Mouse (Mus musculus) midbrain, embryonic 14.5 days (tissue): Measurements from ENCODE around the gene Eif3d. TPM values are rescaled to one million over a fixed set of nuclear protein-coding genes. Genes with fewer than 3 reads are reported as not detected.

Source experiments
- ATAC-seq: fragments of 200-750 bp; cut with Nextera tagmentation; 2 replicates; pipeline ENCODE4 v1.8.0; 2017; ENCODE audit warnings: moderate number of reproducible peaks, moderate library complexity; ENCODE audit not compliant: low FRiP score, low TSS enrichment
- DNase-seq: peaks from one replicate; pipeline ENCODE4 v3.0.0-alpha.2; 2015
- H3K27ac ChIP-seq: fragments of 300-500 bp; sonication (generic); replicated peaks from 2 replicates; pipeline ENCODE4 v1.5.1; 2014; ENCODE audit warnings: mild to moderate bottlenecking, low read depth, low read length, moderate library complexity
- H3K27me3 ChIP-seq: fragments of 300-500 bp; sonication (generic); 2 replicates; pipeline ENCODE4 v1.6.1; 2014; ENCODE audit warnings: low read length, control low read depth, mixed read lengths; ENCODE audit not compliant: control insufficient read depth, insufficient read depth
- H3K36me3 ChIP-seq: fragments of 300-500 bp; sonication (generic); 2 replicates; pipeline ENCODE4 v1.6.1; 2014; ENCODE audit warnings: low read length, control low read depth; ENCODE audit not compliant: control insufficient read depth, insufficient read depth
- H3K4me1 ChIP-seq: fragments of 300-500 bp; sonication (generic); 2 replicates; pipeline ENCODE4 v1.6.1; 2014; ENCODE audit warnings: mild to moderate bottlenecking, antibody characterized with exemption, low read length, control low read depth; ENCODE audit not compliant: control insufficient read depth, insufficient read depth
- H3K4me2 ChIP-seq: fragments of 300-500 bp; sonication (generic); 2 replicates; pipeline ENCODE4 v1.6.1; 2014; ENCODE audit warnings: mild to moderate bottlenecking, low read length, moderate library complexity
- H3K4me3 ChIP-seq: fragments of 300-500 bp; sonication (generic); replicated peaks from 2 replicates; pipeline ENCODE4 v1.5.1; 2014; ENCODE audit warnings: low read depth, low read length
- H3K9ac ChIP-seq: fragments of 300-500 bp; sonication (generic); replicated peaks from 2 replicates; pipeline ENCODE4 v1.6.1; 2014; ENCODE audit warnings: mild to moderate bottlenecking, low read length, moderate library complexity
- H3K9me3 ChIP-seq: fragments of 300-500 bp; sonication (generic); 2 replicates; pipeline ENCODE4 v1.6.1; 2016; ENCODE audit warnings: low read length, control low read depth, mixed read lengths; ENCODE audit not compliant: control insufficient read depth
- WGBS: fragments of 180-500 bp; shearing (Covaris S2); extraction: QIAGEN DNeasy Blood & Tissue Kit; methylation state at CpG from one replicate; pipeline ENCODE4 v1.1.7; 2014; 5-methylcytosine and 5-hydroxymethylcytosine counted together
- polyA plus RNA-seq: library from polyadenylated mRNA; unstranded; fragments of >200 nt; fragmentation: Nextera tagmentation; extraction: Ambion mirVana; gene quantifications from 2 replicates; pipeline ENCODE4 v1.2.1, GENCODE M21; 2014

Gene Eif3d
- polyA plus RNA-seq, 1 experiment from 2014 or later: 186 TPM

GRCm38 (mm10) chr15:77938516-77938915, 32.1 kb downstream of the Eif3d start:
- H3K9me3 ChIP-seq: no peaks in the 10 kb centered on the region
- H3K9ac ChIP-seq: no peak overlapping the region
- peaks cover 7% of the 10 kb centered on the region; the same call in 1 of the 2 replicates for H3K4me1 ChIP-seq
- H3K36me3 ChIP-seq: peaks cover 23% of the 10 kb centered on the region
- no peak overlapping the region for H3K4me2 ChIP-seq
- no peaks in the 10 kb centered on the region for H3K27me3 ChIP-seq
- no peak for ATAC-seq
- no peak overlapping the region for H3K4me3 ChIP-seq
- 59% methylated on average over 5 of the region's 5 CpGs for WGBS
- H3K27ac ChIP-seq: no peak overlapping the region
- no peak for DNase-seq

- H3K27me3 ChIP-seq: no peaks in the 10 kb centered on the region
- ATAC-seq: no peak
- no peak overlapping the region for H3K27ac ChIP-seq
- H3K9ac ChIP-seq: no peak overlapping the region
- DNase-seq: no peak
- WGBS: 79% methylated on average over 14 of the region's 14 CpGs
- H3K4me3 ChIP-seq: no peak overlapping the region
- H3K36me3 ChIP-seq: no peaks in the 10 kb centered on the region
- H3K9me3 ChIP-seq: no peaks in the 10 kb centered on the region
- H3K4me2 ChIP-seq: no peak overlapping the region
- peaks cover 7% of the 10 kb centered on the region; the same call in 1 of the 2 replicates for H3K4me1 ChIP-seq
Measured at GRCm38 (mm10) chr15:77935673-77936375, 34.8 kb downstream of the Eif3d start.

- Histone ChIP-seq H3K9ac (no peak overlapping the region), H3K36me3 (no peaks in the 10 kb centered on the region), H3K4me1 (peaks cover 8% of the 10 kb centered on the region), H3K4me3 (no peak overlapping the region), H3K27ac (no peak overlapping the region), H3K9me3 (no peaks in the 10 kb centered on the region), H3K4me2 (no peak overlapping the region), H3K27me3 (no peaks in the 10 kb centered on the region)
- DNase-seq (no peak), ATAC-seq (no peak)
- WGBS: 64% methylated on average over 5 of the region's 5 CpGs
Measured at GRCm38 (mm10) chr15:77934968-77935367, 35.6 kb downstream of the Eif3d start.

- peaks cover 15% of the 10 kb centered on the region for H3K4me1 ChIP-seq
- no peak overlapping the region for H3K27ac ChIP-seq
- no peaks in the 10 kb centered on the region for H3K9me3 ChIP-seq
- no peak overlapping the region for H3K4me2 ChIP-seq
- no peak overlapping the region for H3K9ac ChIP-seq
- DNase-seq: no peak
- no peak for ATAC-seq
- no peak overlapping the region for H3K4me3 ChIP-seq
- no peaks in the 10 kb centered on the region for H3K36me3 ChIP-seq
- WGBS: 81% methylated on average over 11 of the region's 11 CpGs
- H3K27me3 ChIP-seq: no peaks in the 10 kb centered on the region
Measured at GRCm38 (mm10) chr15:77934326-77934725, 36.3 kb downstream of the Eif3d start.

- ATAC-seq (no peak), DNase-seq (peak; percentile 97)
- 0% methylated on average over 14 of the region's 14 CpGs for WGBS
- H3K27me3 ChIP-seq: no peaks in the 10 kb centered on the region
- no peaks in the 10 kb centered on the region for H3K9me3 ChIP-seq
- H3K9ac ChIP-seq: no peak overlapping the region; the same call in 1 of the 2 replicates
- 0 out of 2 replicates have a peak overlapping the region, but pooled peaks have one; percentile 10 for H3K4me3 ChIP-seq
- H3K36me3 ChIP-seq: no peaks in the 10 kb centered on the region
- no peak overlapping the region for H3K27ac ChIP-seq
- peaks cover 15% of the 10 kb centered on the region for H3K4me1 ChIP-seq
- H3K4me2 ChIP-seq: peak overlapping the region; percentile 44
Measured at GRCm38 (mm10) chr15:77933770-77934169, 36.8 kb downstream of the Eif3d start.

GRCm38 (mm10) chr15:77933222-77933621, 37.4 kb downstream of the Eif3d start:
- no peak overlapping the region for H3K4me3 ChIP-seq
- H3K27me3 ChIP-seq: no peaks in the 10 kb centered on the region
- H3K9ac ChIP-seq: no peak overlapping the region
- no peak overlapping the region for H3K27ac ChIP-seq
- H3K4me2 ChIP-seq: no peak overlapping the region
- no peaks in the 10 kb centered on the region for H3K9me3 ChIP-seq
- H3K36me3 ChIP-seq: no peaks in the 10 kb centered on the region
- H3K4me1 ChIP-seq: peaks cover 15% of the 10 kb centered on the region
- WGBS: 65% methylated on average over 3 of the region's 3 CpGs
- ATAC-seq (no peak), DNase-seq (no peak)

- no peak overlapping the region for H3K9ac ChIP-seq
- no peaks in the 10 kb centered on the region for H3K9me3 ChIP-seq
- H3K27ac ChIP-seq: no peak overlapping the region
- peaks cover 7% of the 10 kb centered on the region for H3K36me3 ChIP-seq
- no peak overlapping the region for H3K4me2 ChIP-seq
- WGBS: 77% methylated on average over 6 of the region's 6 CpGs
- H3K4me1 ChIP-seq: peaks cover 24% of the 10 kb centered on the region
- no peak overlapping the region for H3K4me3 ChIP-seq
- DNase-seq (no peak), ATAC-seq (no peak)
- H3K27me3 ChIP-seq: no peaks in the 10 kb centered on the region
Measured at GRCm38 (mm10) chr15:77931689-77932016, 39.0 kb downstream of the Eif3d start.

- H3K9me3 ChIP-seq: no peaks in the 10 kb centered on the region
- H3K4me1 ChIP-seq: peaks cover 24% of the 10 kb centered on the region
- DNase-seq (no peak), ATAC-seq (no peak)
- H3K27ac ChIP-seq: no peak overlapping the region
- no peaks in the 10 kb centered on the region for H3K27me3 ChIP-seq
- no peak overlapping the region for H3K4me2 ChIP-seq
- 83% methylated on average over 6 of the region's 6 CpGs for WGBS
- H3K36me3 ChIP-seq: peaks cover 11% of the 10 kb centered on the region
- no peak overlapping the region for H3K9ac ChIP-seq
- H3K4me3 ChIP-seq: no peak overlapping the region
Measured at GRCm38 (mm10) chr15:77930986-77931688, 39.5 kb downstream of the Eif3d start.

GRCm38 (mm10) chr15:77929804-77930203, 40.8 kb downstream of the Eif3d start:
- no peaks in the 10 kb centered on the region for H3K27me3 ChIP-seq
- peaks cover 17% of the 10 kb centered on the region for H3K36me3 ChIP-seq
- peak overlapping the region; percentile 84 for H3K4me2 ChIP-seq
- H3K4me1 ChIP-seq: peaks cover 24% of the 10 kb centered on the region
- no peak for ATAC-seq
- no peak for DNase-seq
- H3K9ac ChIP-seq: no peak overlapping the region
- H3K9me3 ChIP-seq: no peaks in the 10 kb centered on the region
- WGBS: 50% methylated on average over 8 of the region's 8 CpGs
- peak overlapping the region; percentile 66 for H3K4me3 ChIP-seq
- H3K27ac ChIP-seq: no peak overlapping the region
